Comparison of ENCODE assay signal across 8 mouse cellular contexts in genomic region chr8:60992910-60993638, GRCm38 (mm10). TPM values are rescaled to one million over a fixed set of nuclear protein-coding genes. Genes with fewer than 3 reads are reported as not detected.
A peak's percentile ranks its signal among the peaks of the same experiment; 100 is the strongest.
DNase-seq lines count a peak whose midpoint lies in the region; ATAC-seq lines count a peak whose summit lies in the region.

Nek1 (plus strand) TSS chr8:60993195.

- H3K36me3 ChIP-seq in hindbrain, embryonic 16.5 days (ENCODE audit: control insufficient read depth, insufficient read depth, low read length), result no peaks in the 10 kb centered on the region
- H3K36me3 ChIP-seq in macrophage (ENCODE audit: inconsistent target), result no peaks in the 10 kb centered on the region

- DNase-seq in WW6 (ENCODE audit: low read depth, low spot score), result peak; percentile 98
- peak; percentile 94 to 97 for DNase-seq in cerebellum, postnatal 4 days (ENCODE audit: low spot score in 2 of 2)
- DNase-seq in gastrocnemius, adult 18-20 months (ENCODE audit: low spot score), result peak; percentile 95
- peak; percentile 99 for DNase-seq in left cerebral cortex, adult 18-20 months (ENCODE audit: low spot score in 2 of 2)
- peak; percentile 98 for DNase-seq in right cerebral cortex, adult 18-20 months
- peak; percentile 93 for DNase-seq in urinary bladder, postnatal 10 days (ENCODE audit: low spot score)

- WGBS in hindbrain, embryonic 16.5 days, result under 1% methylated on average over 56 of the region's 57 CpGs
- WGBS in macrophage (ENCODE audit: missing documents), result under 1% methylated on average over 45 of the region's 57 CpGs

- peak within 1 kb of the TSS; percentile 92 for H3K4me3 ChIP-seq in hindbrain, embryonic 16.5 days (ENCODE audit: low read length)
- H3K4me3 ChIP-seq in macrophage (ENCODE audit: inconsistent target), result peak within 1 kb of the TSS; percentile 68

- peak within 1 kb of the TSS; percentile 87 for H3K9ac ChIP-seq in hindbrain, embryonic 16.5 days (ENCODE audit: low read depth, low read length)

- peaks cover 10% of the 10 kb centered on the region for H3K4me1 ChIP-seq in hindbrain, embryonic 16.5 days (ENCODE audit: control insufficient read depth, insufficient read depth, low read depth, low read length)

- peak; percentile 97 for ATAC-seq in hindbrain, embryonic 16.5 days

- no peaks in the 10 kb centered on the region for H3K9me3 ChIP-seq in hindbrain, embryonic 16.5 days (ENCODE audit: control insufficient read depth, low read length)

- H3K79me2 ChIP-seq in macrophage (ENCODE audit: inconsistent target), result no peaks in the 10 kb centered on the region

- no peaks in the 10 kb centered on the region for H3K27me3 ChIP-seq in hindbrain, embryonic 16.5 days (replicated peaks; ENCODE audit: control insufficient read depth, insufficient read depth, low read length)

- H3K4me2 ChIP-seq in hindbrain, embryonic 16.5 days (ENCODE audit: low read length), result peak within 1 kb of the TSS; percentile 88

- peak within 1 kb of the TSS; percentile 91 for H3K27ac ChIP-seq in hindbrain, embryonic 16.5 days (ENCODE audit: low read depth, low read length)
- peak within 1 kb of the TSS; percentile 70 for H3K27ac ChIP-seq in macrophage

RNA-seq across cellular contexts. Expression of gene Nek1, which starts in this region (rescaled TPM):
- 1 to 10 TPM; 3.8 to 4.8 TPM for total RNA-seq in gastrocnemius, adult 18-20 months (2021)
- polyA plus RNA-seq in hindbrain, embryonic 16.5 days (2015; fragmentation: Nextera tagmentation; extraction: Ambion mirVana), result 26.4 and 30.3 TPM in 2 replicates
- 10 to 100 TPM; 26.9 to 30.6 TPM for total RNA-seq in left cerebral cortex, adult 18-20 months (2021)
- 10 to 100 TPM in 22 of 26 experiments, 1 to 10 TPM in 4; 4.1 to 43.3 (median 29.6) TPM for total RNA-seq in macrophage (2018; cell fraction: chromatin; rRNA removed)
- 1 to 10 TPM; 3.4 to 8.3 (median 6.2) TPM for total RNA-seq in macrophage (2018; cell fraction: cytosol; rRNA removed)
- 10 to 100 TPM in 16 of 26 experiments, 1 to 10 TPM in 10; 3.6 to 23.7 (median 12.8) TPM for total RNA-seq in macrophage (2018; cell fraction: nucleus; rRNA removed)
- polyA plus RNA-seq in macrophage (2018), result 3.4 to 5.1 TPM (median 4.6 TPM) in 3 replicates

Comparison
In these comparisons a context has a peak if more than half of its experiments do, and no peak if none do; other contexts are left out.
1. Peak in every context shown above with its lines: DNase-seq, ATAC-seq, H3K4me3 ChIP-seq and H3K27ac ChIP-seq.
2. RNA of gene Nek1 (total RNA-seq): 26.9 to 30.6 TPM in left cerebral cortex, adult 18-20 months; 3.8 to 4.8 TPM in gastrocnemius, adult 18-20 months; every median in the first group is over 4 times any median in the second.